Mouse (Mus musculus): ENCODE measurements around the gene Cd79a. TPM values are rescaled to one million over a fixed set of nuclear protein-coding genes. Genes with fewer than 3 reads are reported as not detected.
A peak's percentile ranks its signal among the peaks of the same experiment; 100 is the strongest.

Cd79a gene
- total RNA-seq (2022) = under 1 TPM in 2 of 4 experiments, not detected in 2; 0.30 to 0.58 TPM

DNA sequence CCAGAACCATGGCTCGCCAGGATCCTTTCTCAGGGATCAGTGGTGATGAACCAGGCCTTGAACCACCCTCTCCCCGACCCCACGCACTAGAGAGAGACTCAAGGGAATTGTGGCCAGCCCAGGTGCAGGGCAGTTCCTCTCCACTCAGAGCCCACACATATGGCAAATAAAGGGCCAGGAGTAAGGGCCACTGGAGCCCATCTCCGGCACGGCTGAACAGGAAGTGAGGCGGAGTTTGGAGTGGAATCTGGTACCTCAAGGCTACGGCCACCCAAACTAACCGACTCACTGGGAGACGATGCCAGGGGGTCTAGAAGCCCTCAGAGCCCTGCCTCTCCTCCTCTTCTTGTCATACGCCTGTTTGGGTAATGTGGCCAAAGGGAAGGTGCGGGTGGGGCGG lies at the start of gene Cd79a:
TSS of gene Cd79a (plus strand) at position 158 of the 400 bp plus-strand sequence.
- DNase-seq (ENCODE audit: low spot score in 2 of 2) = no peak

DNA sequence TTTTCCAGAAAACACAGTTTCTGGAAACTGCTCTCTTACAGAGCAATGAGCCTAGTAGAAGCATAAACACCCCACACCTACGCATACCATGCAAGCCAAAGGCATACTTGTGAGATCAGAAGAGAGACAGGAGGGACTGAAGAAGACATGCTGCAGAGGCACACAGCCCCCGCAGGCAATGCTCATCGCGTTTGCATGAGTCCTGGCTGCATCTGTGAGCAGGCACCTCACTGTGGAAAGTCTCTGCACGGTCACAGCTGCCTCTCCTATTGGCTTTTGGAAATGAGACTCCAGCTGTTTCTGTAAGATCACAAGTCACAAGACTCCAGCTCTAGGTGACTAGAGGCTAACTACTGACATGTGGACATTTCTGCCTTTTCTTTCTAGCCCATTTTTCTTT lies 47.0 kb upstream of the Cd79a start:
- peak; percentile 12 to 21 for DNase-seq (ENCODE audit: low spot score in 2 of 2)

DNA sequence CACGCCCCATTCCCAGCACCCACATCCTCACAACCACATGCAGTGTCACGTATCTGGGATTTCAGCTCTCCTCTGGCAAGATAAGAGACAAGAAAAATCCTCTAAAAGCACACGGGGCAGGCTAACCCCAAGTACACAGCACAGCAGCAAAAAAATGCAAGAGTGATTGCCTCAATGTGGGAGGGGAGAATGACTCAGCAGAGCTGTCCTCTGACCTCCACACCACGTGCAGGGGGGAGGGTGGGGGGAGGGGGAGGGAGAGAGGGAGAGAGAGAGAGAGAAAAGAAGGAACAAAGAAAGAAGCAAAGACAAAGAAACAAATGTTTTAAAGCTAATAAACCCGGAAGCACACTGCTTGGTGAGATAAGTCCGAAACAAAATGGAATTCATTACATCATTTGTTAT lies 46.3 kb upstream of the Cd79a start:
- no peak for DNase-seq (ENCODE audit: low spot score in 2 of 2)

DNA sequence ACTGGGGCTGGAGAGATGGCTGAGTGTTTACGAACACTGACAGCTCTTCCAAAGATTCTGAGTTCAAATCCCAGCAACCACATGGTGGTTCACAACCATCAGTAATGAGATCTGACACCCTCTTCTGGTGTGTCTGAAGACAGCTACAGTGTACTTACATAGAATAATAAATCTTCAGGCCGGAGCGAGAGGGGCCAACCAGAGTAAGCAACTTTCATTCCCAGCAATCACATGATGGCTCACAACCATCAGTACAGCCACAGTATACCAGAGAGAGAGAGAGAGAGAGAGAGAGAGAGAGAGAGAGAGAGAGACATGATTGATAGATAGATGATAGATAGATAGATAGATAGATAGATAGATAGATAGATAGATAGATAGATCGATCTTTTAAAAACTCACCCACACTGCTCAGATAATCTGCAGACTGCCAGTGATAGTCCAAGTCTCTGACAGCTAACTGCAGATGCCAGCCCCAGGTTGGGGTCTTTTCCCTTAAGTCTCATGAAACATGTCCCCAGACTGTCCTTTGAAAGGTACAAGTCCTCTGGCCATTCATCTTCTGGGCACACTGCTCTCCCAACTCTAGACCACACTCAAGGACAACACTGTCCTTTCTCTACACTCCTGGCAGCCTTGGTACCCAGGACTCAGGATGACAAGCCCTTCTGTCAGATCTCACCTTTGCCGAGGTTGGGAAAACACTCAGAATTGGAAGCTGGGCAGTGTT lies 45.4 kb upstream of the Cd79a start:
- no peak for DNase-seq (ENCODE audit: low spot score in 2 of 2)

DNA sequence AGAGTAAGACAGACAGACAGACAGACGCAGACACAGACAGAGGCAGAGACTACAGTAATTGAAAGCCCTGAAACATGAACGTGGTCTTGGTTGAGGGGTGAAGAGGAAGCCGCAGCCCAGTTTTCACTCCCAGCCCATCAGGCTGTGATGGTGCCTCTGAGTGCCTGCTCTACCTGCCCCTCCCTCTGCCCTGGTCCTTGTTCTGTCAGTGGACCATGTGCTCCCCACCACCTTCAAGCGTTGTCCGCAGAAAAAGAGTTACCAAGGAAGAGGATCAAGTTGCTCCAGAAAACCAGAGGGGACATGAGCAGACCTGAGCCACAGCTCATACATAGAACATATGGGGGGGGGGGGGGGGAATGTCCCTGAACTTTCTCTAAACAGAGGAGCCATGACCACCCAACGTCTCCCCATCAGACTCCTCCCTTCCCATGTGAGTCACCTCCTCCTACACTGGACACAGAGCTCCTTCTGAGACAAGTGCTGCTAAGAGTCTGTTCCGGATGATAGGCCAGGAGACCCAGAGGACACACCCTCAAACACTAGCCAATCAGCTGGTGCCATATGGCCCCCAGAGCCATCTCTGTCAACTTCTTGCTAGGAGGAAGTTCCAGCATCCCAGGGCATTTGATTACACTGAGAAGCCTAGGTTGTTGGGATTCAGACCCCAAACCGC lies 44.5 kb upstream of the Cd79a start:
- no peak for DNase-seq (ENCODE audit: low spot score in 2 of 2)

DNA sequence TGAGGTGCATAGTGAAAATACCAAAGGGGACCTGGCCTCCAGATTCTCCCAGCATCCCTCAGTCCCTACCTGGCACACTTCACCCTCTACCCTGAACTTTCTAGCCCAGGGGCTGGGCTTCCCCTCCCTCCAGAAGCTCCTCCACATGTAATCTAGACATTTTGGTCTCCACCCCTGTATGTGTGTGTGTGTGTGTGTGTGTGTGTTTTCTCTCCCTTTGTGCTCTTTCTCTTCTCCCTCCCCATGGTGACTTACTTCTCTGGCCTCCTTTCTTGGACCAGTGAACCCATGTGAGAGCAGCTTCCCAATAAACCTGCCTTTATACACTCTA lies 44.0 kb upstream of the Cd79a start:
- DNase-seq (ENCODE audit: low spot score in 2 of 2) = no peak

DNA sequence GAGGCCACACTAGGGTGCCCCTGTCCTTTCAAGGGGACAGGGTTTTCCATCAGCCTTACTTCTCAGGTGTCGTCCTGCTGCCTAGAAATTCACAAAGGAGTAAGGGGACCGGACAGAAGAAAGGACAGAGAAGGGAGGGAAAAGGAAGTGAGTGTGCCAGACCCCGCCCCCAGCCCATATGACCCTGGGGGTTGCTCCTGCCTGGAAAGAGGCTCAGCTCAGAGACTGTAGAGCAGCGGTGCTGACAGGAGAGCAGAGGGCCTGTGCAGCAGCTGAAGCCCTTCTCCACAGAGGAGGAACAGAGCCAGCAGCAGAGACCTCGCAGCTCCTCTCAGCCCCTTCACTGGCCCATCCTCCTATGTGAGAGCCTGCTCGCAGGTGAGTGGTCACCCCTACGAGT lies 43.5 kb upstream of the Cd79a start:
- no peak for DNase-seq (ENCODE audit: low spot score in 2 of 2)

DNA sequence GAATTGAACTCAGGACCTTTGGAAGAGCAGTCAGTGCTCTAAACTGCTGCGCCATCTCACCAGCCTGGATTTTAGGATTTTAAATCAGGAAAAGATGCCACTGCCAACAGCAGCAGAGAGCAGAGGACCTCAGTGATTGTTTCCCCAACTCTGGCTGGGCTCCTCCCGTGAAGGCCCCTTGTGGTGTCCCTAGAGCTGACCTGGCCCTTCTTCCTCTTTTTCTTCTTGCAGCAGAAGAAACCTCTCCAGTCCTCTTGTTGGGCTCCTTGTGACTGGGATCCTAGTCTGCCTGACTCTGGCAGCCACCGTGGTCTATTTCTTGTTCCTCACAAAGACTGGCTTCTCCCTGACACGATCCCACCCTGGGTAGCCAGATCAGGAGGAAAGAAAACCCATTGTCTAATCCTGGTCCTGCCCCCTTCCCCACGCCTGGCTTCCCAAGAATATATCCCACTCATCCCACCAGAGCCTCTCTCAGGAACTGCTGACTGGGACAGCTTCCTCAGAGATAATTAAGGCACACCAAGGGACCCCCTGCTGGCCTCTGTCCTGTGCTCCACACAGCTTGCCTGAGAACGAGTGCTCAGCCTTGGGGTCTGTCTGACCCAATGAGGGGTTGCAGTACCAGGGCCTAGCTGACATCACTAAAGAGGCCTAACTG lies 40.6 kb upstream of the Cd79a start:
- no peak for DNase-seq (ENCODE audit: low spot score in 2 of 2)

DNA sequence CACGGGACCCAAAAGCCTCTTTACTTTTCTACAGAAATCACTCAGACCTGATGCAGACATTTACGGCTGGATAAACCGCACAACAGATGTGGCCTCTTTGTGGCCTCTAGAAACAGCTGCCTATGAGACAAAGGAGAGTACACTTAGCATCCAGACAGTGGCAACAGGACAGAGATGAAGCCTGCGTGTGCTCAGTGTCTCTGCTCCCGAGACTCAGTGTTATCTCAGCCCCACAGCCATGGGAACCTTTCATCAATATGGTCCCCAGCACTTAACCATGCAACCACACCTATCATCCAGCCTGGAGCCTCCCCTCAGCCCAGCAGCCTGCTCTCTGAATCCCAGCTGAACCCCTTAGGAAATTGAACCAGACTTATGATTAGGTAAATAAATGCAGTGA lies 37.9 kb upstream of the Cd79a start:
- no peak for DNase-seq (ENCODE audit: low spot score in 2 of 2)

DNA sequence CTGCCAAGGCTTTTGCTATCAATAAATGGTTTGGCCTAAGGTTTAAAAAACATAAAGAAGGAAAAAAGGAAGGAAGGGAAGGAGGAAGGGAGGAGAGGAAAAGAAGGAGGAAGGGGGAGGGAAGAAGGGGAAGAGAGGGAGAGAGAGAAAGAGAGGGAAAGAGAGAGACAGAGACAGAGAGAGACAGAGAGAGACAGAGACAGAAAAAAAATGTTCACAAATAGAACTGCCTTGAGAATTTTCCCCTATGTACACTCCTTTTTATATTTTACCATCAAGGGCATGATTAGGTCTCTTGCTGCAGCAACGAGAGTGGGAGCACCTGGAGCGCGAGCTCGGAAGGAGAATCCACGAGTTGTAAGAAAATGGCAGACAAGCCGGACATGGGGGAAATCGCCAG lies 35.3 kb upstream of the Cd79a start, which contains the start of gene Gm9844:
TSS of gene Gm9844 (plus strand) at position 301 of the 400 bp plus-strand sequence.
- DNase-seq (ENCODE audit: low spot score in 2 of 2) = no peak

DNA sequence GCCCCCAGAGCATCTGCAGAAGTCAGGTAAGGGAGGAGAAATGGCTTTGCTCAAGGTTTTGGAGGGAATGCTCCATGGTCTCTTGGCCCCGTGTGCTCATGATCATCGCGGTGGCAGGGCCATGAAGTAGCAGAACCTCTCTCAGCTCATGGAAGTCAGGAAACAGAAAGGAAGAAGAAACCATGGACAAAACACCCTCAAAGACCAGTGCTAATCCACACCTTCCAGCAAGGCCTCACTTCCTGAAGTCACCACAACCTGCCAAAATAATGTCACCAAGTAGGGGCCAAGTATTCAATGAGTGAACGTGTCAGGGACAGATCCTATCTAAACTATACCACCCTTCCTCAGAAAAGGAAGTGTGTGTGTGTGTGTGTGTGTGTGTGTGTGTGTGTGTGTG lies 34.3 kb upstream of the Cd79a start:
- no peak for DNase-seq (ENCODE audit: low spot score in 2 of 2)

DNA sequence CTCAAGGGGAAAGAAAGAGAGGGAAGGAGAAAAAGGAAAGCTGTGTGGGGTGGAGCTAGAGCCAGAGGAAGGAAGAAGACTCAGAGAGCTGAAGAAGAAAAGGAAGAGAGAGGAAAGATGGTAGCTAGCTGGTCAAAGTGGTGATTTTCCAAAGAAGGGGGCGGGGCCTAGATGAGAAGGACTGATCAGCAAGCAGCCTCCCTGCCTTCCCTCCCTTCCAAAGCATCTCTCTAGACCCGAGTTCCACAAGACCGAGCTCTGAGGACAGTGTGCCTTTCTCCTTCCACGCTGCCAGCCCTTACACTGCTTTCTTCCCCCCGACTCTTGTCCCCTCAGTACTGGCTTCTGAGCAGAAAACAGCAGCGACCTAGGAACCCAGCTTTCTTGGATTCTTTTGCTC lies 33.0 kb upstream of the Cd79a start:
- no peak for DNase-seq (ENCODE audit: low spot score in 2 of 2)

DNA sequence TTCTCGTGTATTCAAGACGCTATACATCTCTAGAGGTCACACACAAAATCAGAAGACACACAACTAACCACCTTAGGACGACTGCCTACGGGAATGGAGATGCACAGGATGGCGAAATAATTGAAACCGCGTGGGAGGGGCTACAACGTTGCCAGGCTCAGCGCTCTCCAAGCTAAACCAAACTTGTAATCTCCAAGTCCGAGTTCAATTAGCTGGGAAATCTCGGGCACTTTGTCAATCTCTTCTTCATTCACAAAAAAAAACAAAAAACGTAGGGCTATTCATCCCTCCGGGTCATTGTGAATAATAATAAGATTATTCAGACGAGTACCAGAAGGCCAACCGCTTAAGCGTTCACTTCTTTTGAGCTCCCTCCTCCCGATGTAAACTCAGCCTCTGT lies 28.1 kb upstream of the Cd79a start:
- DNase-seq (ENCODE audit: low spot score in 2 of 2) = no peak

DNA sequence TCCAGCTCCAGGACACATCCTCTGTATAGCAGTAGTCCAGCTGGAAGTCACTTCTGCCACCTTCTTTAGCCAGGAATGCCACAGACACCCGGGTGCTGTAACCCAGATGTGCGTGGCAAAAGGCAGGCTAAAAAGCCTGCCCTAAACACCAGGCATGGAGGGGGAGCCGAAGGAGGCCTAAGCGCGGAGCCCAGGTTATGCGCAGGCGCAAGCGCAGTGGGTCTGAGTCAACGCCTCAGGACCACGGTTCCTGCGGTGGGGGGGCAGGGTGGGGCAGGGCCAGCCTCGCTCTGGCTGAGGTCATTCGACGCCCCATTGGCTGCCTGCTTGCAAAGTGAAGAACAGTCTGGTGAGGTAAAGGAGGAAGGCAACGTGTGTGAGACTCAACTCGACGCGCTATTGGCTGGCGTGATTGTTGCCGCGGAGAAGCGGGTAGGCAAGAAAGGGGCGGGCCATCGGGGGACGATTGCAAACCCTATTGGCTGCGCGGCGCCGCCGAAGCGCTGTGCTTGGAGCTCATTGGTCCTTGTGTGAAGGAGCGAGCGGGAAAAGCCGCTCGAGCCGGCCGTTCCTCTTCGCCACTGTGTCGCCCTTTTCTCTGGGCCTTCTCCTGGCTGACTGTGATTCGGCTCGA lies 27.5 kb upstream of the Cd79a start, which contains the start of the genes Lypd4 and Dmrtc2:
TSS of gene Lypd4 (minus strand) at position 410 of the 634 bp plus-strand sequence.
TSS of gene Dmrtc2 (plus strand) at position 526 of the 634 bp plus-strand sequence.
- no peak for DNase-seq (ENCODE audit: low spot score in 2 of 2)

DNA sequence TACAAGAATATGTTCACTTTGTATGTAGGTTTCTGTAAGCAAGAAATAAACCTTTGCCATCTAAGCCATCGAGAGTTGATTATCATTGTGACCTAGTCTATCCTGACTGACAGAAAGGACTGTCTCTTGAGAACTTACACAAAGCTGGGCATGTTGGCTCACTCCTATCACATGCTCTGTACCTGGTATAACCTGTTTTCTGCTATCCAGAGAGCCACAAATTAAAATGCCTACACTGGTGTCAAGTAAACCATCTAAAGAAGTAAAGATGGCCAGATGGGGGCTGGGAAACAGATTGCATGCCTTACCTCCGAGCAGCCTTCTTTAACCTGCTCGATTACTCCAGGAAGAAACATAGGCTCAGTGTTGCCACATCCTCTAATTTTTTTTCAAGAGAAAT lies 19.6 kb upstream of the Cd79a start:
- no peak for DNase-seq (ENCODE audit: low spot score in 2 of 2)

DNA sequence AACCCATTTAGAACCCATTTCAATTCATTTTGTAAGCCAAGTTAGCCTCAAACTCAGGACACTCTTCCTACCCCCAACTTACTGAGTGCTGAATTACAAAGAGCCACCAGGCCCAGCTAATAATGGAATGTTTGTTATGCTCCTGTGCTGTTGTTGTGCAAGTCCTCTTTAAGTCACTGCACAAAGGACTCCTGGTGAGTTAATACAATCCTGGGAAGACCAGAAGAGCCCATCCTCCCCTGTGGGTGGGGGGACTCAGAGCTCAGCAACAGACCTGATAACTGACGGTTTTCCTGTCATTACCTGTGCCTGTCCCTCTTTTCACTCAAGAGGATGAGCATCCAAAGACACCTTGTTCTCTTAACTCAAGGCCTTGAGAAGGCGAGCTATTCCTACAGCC lies 17.6 kb upstream of the Cd79a start:
- no peak for DNase-seq (ENCODE audit: low spot score in 2 of 2)

DNA sequence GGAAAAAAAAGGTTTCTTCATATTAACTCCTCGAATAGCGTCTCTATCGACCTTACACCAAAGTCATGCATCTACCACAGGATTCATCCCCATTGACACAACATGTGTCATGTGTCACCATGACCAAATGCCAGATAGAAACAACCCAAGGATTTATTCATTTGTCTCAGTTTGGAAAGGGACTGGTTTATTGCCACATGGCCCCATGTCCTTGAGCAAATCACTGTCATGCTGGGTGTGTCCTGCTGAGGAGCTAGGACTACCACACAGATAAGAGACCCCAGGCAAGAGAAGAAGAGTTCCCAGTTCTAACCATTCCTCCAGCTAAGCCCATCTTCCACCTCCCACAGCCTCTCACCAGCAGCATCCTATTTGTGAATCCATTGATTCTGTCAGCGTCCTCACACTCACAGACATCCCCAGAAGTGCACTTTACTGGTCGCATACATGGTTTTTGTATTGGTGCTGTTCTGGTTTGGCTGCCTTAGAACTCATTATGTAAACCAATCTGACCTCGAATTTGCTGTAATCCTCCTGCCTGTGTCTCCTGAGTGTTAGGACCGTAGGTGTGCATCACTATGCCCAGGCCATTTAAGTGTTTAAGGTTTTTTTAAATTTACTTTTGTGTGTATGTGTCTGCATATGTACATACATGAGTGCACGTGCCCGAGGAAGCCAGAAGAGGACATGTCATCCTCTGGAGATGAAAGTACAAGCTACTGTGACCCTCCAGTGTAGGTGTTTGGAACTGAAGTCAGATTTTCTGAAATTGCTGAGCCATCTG lies 14.6 kb upstream of the Cd79a start:
- no peak for DNase-seq (ENCODE audit: low spot score in 2 of 2)

DNA sequence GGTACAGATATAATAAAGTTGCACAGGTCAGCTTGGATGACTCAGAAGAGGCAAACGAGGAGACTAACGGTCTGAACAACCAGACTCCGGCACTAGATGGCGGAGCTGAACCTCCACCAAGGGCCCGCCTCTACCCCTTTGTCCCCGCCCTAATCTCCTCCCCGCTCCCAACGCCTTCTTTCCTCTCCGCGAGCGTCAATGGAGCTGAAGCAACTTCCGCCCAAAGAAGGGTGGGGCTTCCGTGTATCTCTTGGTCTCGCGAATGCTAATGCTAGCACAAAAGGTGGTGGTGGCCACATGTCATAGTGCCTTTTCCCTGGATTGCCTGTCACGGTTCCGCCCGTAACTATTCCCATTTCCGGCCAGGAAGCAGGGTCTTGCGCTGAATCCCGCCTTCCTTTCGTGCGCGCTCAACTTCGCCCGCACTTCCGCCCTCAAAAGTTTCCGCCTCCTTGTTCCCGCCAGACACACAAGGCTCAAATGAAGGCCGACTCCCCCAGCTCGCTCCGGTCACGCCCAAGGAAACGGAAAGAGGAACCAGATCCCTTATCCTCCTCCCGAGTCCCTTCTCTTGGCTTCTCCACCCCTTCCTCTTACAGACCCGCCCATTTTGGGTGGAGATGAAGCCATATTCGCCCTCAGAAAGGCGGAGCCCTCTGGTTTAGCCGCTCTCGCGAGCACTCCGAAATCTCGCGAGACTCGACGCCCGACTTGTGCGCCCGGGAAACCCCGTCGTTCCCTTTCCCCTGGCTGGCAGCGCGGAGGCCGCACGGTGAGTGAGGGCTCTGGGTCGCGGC lies 13.1 kb upstream of the Cd79a start, which contains the start of gene Rps19:
TSS of gene Rps19 (plus strand) at position 476 of the 797 bp plus-strand sequence.
- DNase-seq (ENCODE audit: low spot score in 2 of 2) = peak; percentile 98 to 99

DNA sequence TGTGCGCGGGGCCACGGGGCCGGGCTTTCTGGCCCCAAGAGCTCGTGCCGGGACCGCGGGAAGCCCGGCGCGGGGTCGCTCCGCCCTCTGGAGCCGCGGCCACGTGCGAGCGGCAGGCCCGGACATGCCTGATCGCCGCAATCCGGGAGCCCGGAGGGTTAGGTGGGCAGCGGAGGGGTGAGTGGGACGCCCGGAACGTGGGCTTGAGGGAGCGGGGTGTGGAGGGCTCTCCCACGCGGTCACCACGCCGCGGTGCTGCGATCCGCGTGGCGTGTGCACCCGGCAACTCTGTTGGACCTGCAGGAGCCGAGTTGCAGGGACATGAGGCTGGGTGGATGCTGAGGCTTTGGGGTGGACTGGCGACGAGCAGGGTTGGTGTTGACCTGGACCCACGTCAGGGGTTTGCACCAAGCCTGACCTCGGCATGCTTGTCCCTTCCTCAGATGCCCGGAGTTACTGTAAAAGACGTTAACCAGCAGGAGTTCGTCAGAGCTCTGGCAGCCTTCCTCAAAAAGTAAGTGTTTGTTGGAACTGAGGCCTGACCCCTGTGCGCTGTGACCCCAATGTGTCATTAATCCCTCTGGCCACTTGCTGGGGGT lies 12.4 kb upstream of the Cd79a start:
- no peak for DNase-seq (ENCODE audit: low spot score in 2 of 2)

All from layer of hippocampus, adult 8-10 months (tissue).